Mouse (Mus musculus) liver, embryonic 14.5 days (tissue): ENCODE measurements at regions not wholly inside any gene's neighbourhood (a gene's known extent, or its start where the extent isn't known, plus 50 kb on each side); places are given as distances from the start of the nearest gene placed in this dataset.
A peak's percentile ranks its signal among the peaks of the same experiment; 100 is the strongest.

Experiments
- ATAC-seq: fragments of 200-750 bp; cut with Nextera tagmentation; 2 replicates; pipeline ENCODE4 v1.8.0; 2017; ENCODE audit warnings: moderate number of reproducible peaks, mild to moderate bottlenecking, moderate library complexity; ENCODE audit not compliant: insufficient read depth
- DNase-seq, 3 experiments: peaks; one replicate each; pipeline ENCODE4 v3.0.0-alpha.2; 2012 to 2013; ENCODE audit warnings: low read depth in 3 of 3, low spot score in 3 of 3
- H3K27ac ChIP-seq: fragments of 300-500 bp; sonication (generic); 2 replicates; pipeline ENCODE4 v1.5.1; 2014; ENCODE audit warnings: moderate library complexity, mild to moderate bottlenecking, control low read depth, inconsistent platforms
- H3K27me3 ChIP-seq: fragments of 300-500 bp; sonication (generic); 2 replicates; pipeline ENCODE4 v1.6.1; 2014; ENCODE audit warnings: mild to moderate bottlenecking, low read length, moderate library complexity; ENCODE audit not compliant: control insufficient read depth, insufficient read depth
- H3K36me3 ChIP-seq: fragments of 300-500 bp; sonication (generic); replicated peaks from 2 replicates; pipeline ENCODE4 v1.6.1; 2014; ENCODE audit warnings: low read depth; ENCODE audit not compliant: control insufficient read depth, insufficient read depth
- H3K4me1 ChIP-seq, 2 experiments: fragments of 200-500 bp in 1 of 2; fragments of 300-500 bp in 1 of 2; sonication (generic) in 1 of 2; replicated peaks; 2 replicates each; pipeline ENCODE4 v1.6.1; 2012 to 2014; ENCODE audit warnings: antibody characterized with exemption in 1 of 2, inconsistent platforms in 1 of 2, low read length in 1 of 2; ENCODE audit not compliant: control insufficient read depth in 2 of 2, insufficient read depth in 2 of 2
- H3K4me2 ChIP-seq: fragments of 300-500 bp; sonication (generic); 2 replicates; pipeline ENCODE4 v1.6.1; 2014; ENCODE audit warnings: low read depth, mild to moderate bottlenecking, control low read depth, moderate library complexity
- H3K4me3 ChIP-seq, 2 experiments: fragments of 200-500 bp in 1 of 2; fragments of 300-500 bp in 1 of 2; sonication (generic) in 1 of 2; 2 replicates each; pipeline ENCODE4 v1.5.1; 2012 to 2014; ENCODE audit warnings: low read depth in 2 of 2, low read length in 2 of 2, mild to moderate bottlenecking in 2 of 2, control low read depth in 1 of 2, inconsistent platforms in 1 of 2, moderate library complexity in 1 of 2; ENCODE audit not compliant: insufficient read depth in 1 of 2
- H3K9ac ChIP-seq: fragments of 300-500 bp; sonication (generic); replicated peaks from 2 replicates; pipeline ENCODE4 v1.6.1; 2014; ENCODE audit warnings: mild to moderate bottlenecking, control low read depth, moderate library complexity
- H3K9me3 ChIP-seq: fragments of 300-500 bp; sonication (generic); 2 replicates; pipeline ENCODE4 v1.6.1; 2016; ENCODE audit warnings: low read length, mixed read lengths; ENCODE audit not compliant: control insufficient read depth
- CTCF ChIP-seq: IDR thresholded peaks from 2 replicates; pipeline ENCODE4 v1.5.1; 2016; ENCODE audit warnings: antibody characterized with exemption, low read depth, control low read depth
- EP300 ChIP-seq: IDR thresholded peaks from 2 replicates; pipeline ENCODE4 v1.6.1; 2016; ENCODE audit warnings: antibody characterized with exemption, low read depth
- WGBS: fragments of 180-500 bp; shearing (Covaris S2); extraction: QIAGEN DNeasy Blood & Tissue Kit; methylation state at CpG from one replicate; pipeline ENCODE4 v1.1.7; 2014; ENCODE audit not compliant: insufficient replicate concordance; 5-methylcytosine and 5-hydroxymethylcytosine counted together

GRCm38 (mm10) chr5:64576426-64577262, 226.5 kb upstream of the Klf3 start:
- no peak for ATAC-seq
- H3K27ac ChIP-seq, result no peak overlapping the region
- H3K27me3 ChIP-seq, result no peaks in the 10 kb centered on the region
- 79% methylated on average over 19 of the region's 19 CpGs for WGBS
- TF ChIP-seq CTCF (no peak), EP300 (no peak)
- no peaks in the 10 kb centered on the region for H3K36me3 ChIP-seq
- no peak for DNase-seq
- H3K9ac ChIP-seq, result no peak overlapping the region
- H3K9me3 ChIP-seq, result no peaks in the 10 kb centered on the region
- no peak overlapping the region for H3K4me3 ChIP-seq
- H3K4me2 ChIP-seq, result no peak overlapping the region
- H3K4me1 ChIP-seq, result peaks cover 30 to 46% of the 10 kb centered on the region in 2 experiments

- no peaks in the 10 kb centered on the region for H3K27me3 ChIP-seq
- 16% methylated on average over 7 of the region's 7 CpGs for WGBS
- H3K9ac ChIP-seq, result no peak overlapping the region
- H3K27ac ChIP-seq, result no peak overlapping the region
- peak; percentile 38; the same call in 1 of the 2 replicates for ATAC-seq
- no peak overlapping the region for H3K4me2 ChIP-seq
- DNase-seq, result no peak
- H3K36me3 ChIP-seq, result no peaks in the 10 kb centered on the region
- H3K4me1 ChIP-seq, result peaks cover 30 to 48% of the 10 kb centered on the region in 2 experiments
- H3K9me3 ChIP-seq, result no peaks in the 10 kb centered on the region
- TF ChIP-seq CTCF, result no peak
- TF ChIP-seq EP300, result peak; percentile 64
- no peak overlapping the region for H3K4me3 ChIP-seq
Observed at GRCm38 (mm10) chr5:64577424-64577823, 225.8 kb upstream of the Klf3 start.

GRCm38 (mm10) chr5:64578536-64578935, 224.7 kb upstream of the Klf3 start:
- ATAC-seq, result no peak
- H3K9me3 ChIP-seq, result no peaks in the 10 kb centered on the region
- no peak for TF ChIP-seq EP300
- TF ChIP-seq CTCF, result no peak
- no peaks in the 10 kb centered on the region for H3K27me3 ChIP-seq
- H3K9ac ChIP-seq, result no peak overlapping the region
- no peak overlapping the region for H3K27ac ChIP-seq
- peaks cover 30 to 50% of the 10 kb centered on the region in 2 experiments for H3K4me1 ChIP-seq
- H3K36me3 ChIP-seq, result no peaks in the 10 kb centered on the region
- 87% methylated on average over 6 of the region's 6 CpGs for WGBS
- no peak overlapping the region for H3K4me3 ChIP-seq
- H3K4me2 ChIP-seq, result no peak overlapping the region
- DNase-seq, result no peak

- no peaks in the 10 kb centered on the region for H3K36me3 ChIP-seq
- TF ChIP-seq EP300 (no peak), CTCF (no peak)
- DNase-seq (no peak), ATAC-seq (no peak)
- no peaks in the 10 kb centered on the region for H3K27me3 ChIP-seq
- H3K9ac ChIP-seq, result no peak overlapping the region
- 71% methylated on average over 5 of the region's 5 CpGs for WGBS
- H3K4me1 ChIP-seq, result peaks cover 30 to 50% of the 10 kb centered on the region in 2 experiments
- no peak overlapping the region for H3K4me2 ChIP-seq
- H3K27ac ChIP-seq, result peak overlapping the region; percentile 73; the same call in 1 of the 2 replicates
- no peaks in the 10 kb centered on the region for H3K9me3 ChIP-seq
- no peak overlapping the region for H3K4me3 ChIP-seq
Observed at GRCm38 (mm10) chr5:64579086-64579485, 224.1 kb upstream of the Klf3 start.

GRCm38 (mm10) chr5:64579494-64580339, 223.5 kb upstream of the Klf3 start:
- Histone ChIP-seq H3K4me3 (peak overlapping the region; percentile 22 to 24), H3K4me2 (peak overlapping the region; percentile 72), H3K36me3 (no peaks in the 10 kb centered on the region), H3K27ac (peak overlapping the region; percentile 73), H3K9me3 (no peaks in the 10 kb centered on the region), H3K9ac (peak overlapping the region; percentile 63), H3K27me3 (no peaks in the 10 kb centered on the region), H3K4me1 (peaks cover 30 to 54% of the 10 kb centered on the region in 2 experiments)
- TF ChIP-seq EP300 (no peak), CTCF (peak; percentile 13; the same call in 1 of the 2 replicates)
- 16% methylated on average over 14 of the region's 14 CpGs for WGBS
- DNase-seq (no peak), ATAC-seq (peak; percentile 79)
